ENCODE assay signal across 8 mouse cellular contexts in genomic region chr11:113648152-113648551, GRCm38 (mm10). TPM values are rescaled to one million over a fixed set of nuclear protein-coding genes. Genes with fewer than 3 reads are reported as not detected.
A peak's percentile ranks its signal among the peaks of the same experiment; 100 is the strongest.
DNase-seq lines count a peak whose midpoint lies in the region; ATAC-seq lines count a peak whose summit lies in the region.

No protein-coding gene starts in this region.

- H3K9ac ChIP-seq in intestine, embryonic 14.5 days (ENCODE audit: low read length) = 0 out of 2 replicates have a peak overlapping the region, but pooled peaks have one; percentile 7
- peak overlapping the region; percentile 24; the same call in 1 of the 2 replicates for H3K9ac ChIP-seq in limb, embryonic 11.5 days (ENCODE audit: low read length)

- H3K36me3 ChIP-seq in intestine, embryonic 14.5 days (ENCODE audit: control insufficient read depth, insufficient read depth, low read length) = peaks cover 12% of the 10 kb centered on the region
- 0 out of 2 replicates have a peak, but pooled peaks cover 3% of the 10 kb centered on the region for H3K36me3 ChIP-seq in limb, embryonic 11.5 days (ENCODE audit: control insufficient read depth, insufficient read depth, low read length)

- H3K9me3 ChIP-seq in intestine, embryonic 14.5 days (ENCODE audit: control insufficient read depth, low read length) = no peaks in the 10 kb centered on the region
- no peaks in the 10 kb centered on the region for H3K9me3 ChIP-seq in limb, embryonic 11.5 days (ENCODE audit: control insufficient read depth, low read length)

- 3% methylated on average over 15 of the region's 15 CpGs for WGBS in intestine, embryonic 14.5 days
- 4% methylated on average over 15 of the region's 15 CpGs for WGBS in limb, embryonic 11.5 days

- no peak for ATAC-seq in frontal cortex, adult (ENCODE audit: low TSS enrichment)
- no peak for ATAC-seq in intestine, embryonic 14.5 days (replicated peaks; ENCODE audit: low FRiP score, low TSS enrichment, low read depth)
- no peak for ATAC-seq in limb, embryonic 11.5 days (ENCODE audit: insufficient number of reproducible peaks, low FRiP score, low TSS enrichment, low read depth)

- H3K4me3 ChIP-seq in intestine, embryonic 14.5 days (ENCODE audit: low read depth, low read length) = no peak overlapping the region
- H3K4me3 ChIP-seq in limb, embryonic 11.5 days (ENCODE audit: low read depth, low read length) = no peak overlapping the region

- H3K4me2 ChIP-seq in intestine, embryonic 14.5 days (ENCODE audit: low read length) = peak overlapping the region; percentile 84; the same call in 1 of the 2 replicates
- H3K4me2 ChIP-seq in limb, embryonic 11.5 days (ENCODE audit: low read depth, severe bottlenecking) = peak overlapping the region; percentile 26; the same call in 1 of the 2 replicates

- H3K4me1 ChIP-seq in intestine, embryonic 14.5 days (replicated peaks; ENCODE audit: control insufficient read depth, insufficient read depth, low read length) = peaks cover 19% of the 10 kb centered on the region
- H3K4me1 ChIP-seq in limb, embryonic 11.5 days (ENCODE audit: control insufficient read depth, insufficient read depth, low read length) = peaks cover 14% of the 10 kb centered on the region

- no peak overlapping the region for H3K27ac ChIP-seq in intestine, embryonic 14.5 days (ENCODE audit: low read depth)
- no peak overlapping the region for H3K27ac ChIP-seq in limb, embryonic 11.5 days (replicated peaks; ENCODE audit: low read depth, low read length)

- H3K27me3 ChIP-seq in intestine, embryonic 14.5 days (replicated peaks; ENCODE audit: control insufficient read depth, insufficient read depth, low read length) = no peaks in the 10 kb centered on the region
- H3K27me3 ChIP-seq in limb, embryonic 11.5 days (ENCODE audit: control insufficient read depth, insufficient read depth, low read length) = no peaks in the 10 kb centered on the region

- DNase-seq in frontal cortex, postnatal 10 days (ENCODE audit: low spot score in 2 of 2) = peak; percentile 73 to 74
- peak; percentile 91 to 96 for DNase-seq in cerebellum, postnatal 25 days
- DNase-seq in gastrocnemius, postnatal 10 days = peak; percentile 94
- DNase-seq in intestine, embryonic 14.5 days (ENCODE audit: low spot score) = peak; percentile 92
- peak; percentile 92 for DNase-seq in limb, embryonic 11.5 days (ENCODE audit: low spot score)
- DNase-seq in monocyte, adult 2 months (ENCODE audit: low read depth in 1 of 2, low spot score in 2 of 2) = peak; percentile 40 to 67
- peak; percentile 85 to 97 for DNase-seq in spleen, postnatal 4 days (ENCODE audit: low spot score in 2 of 2)

RNA-seq across cellular contexts. Expression of gene Cog1, which starts 0.8 kb away (rescaled TPM):
- total RNA-seq in gastrocnemius, postnatal 10 days (2021) = 10 to 100 TPM; 20.1 to 25.0 TPM
- 25.2 and 25.7 TPM in 2 replicates for polyA plus RNA-seq in intestine, embryonic 14.5 days (2014; fragmentation: Nextera tagmentation; extraction: Ambion mirVana)
- polyA plus RNA-seq in limb, embryonic 11.5 days (2014; fragmentation: Nextera tagmentation; extraction: Ambion mirVana) = 29.3 and 30.6 TPM in 2 replicates

RNA-seq across cellular contexts. Expression of gene Slc39a11, which starts 1.7 kb away (rescaled TPM):
- total RNA-seq in gastrocnemius, postnatal 10 days (2021) = 1 to 10 TPM; 4.9 to 7.2 TPM
- 24.0 and 24.4 TPM in 2 replicates for polyA plus RNA-seq in intestine, embryonic 14.5 days (2014; fragmentation: Nextera tagmentation; extraction: Ambion mirVana)
- 12.2 and 14.9 TPM in 2 replicates for polyA plus RNA-seq in limb, embryonic 11.5 days (2014; fragmentation: Nextera tagmentation; extraction: Ambion mirVana)

RNA-seq across cellular contexts. Expression of gene Sstr2, which starts 29.0 kb away (rescaled TPM):
- total RNA-seq in gastrocnemius, postnatal 10 days (2021) = 1 to 10 TPM in 1 of 2 experiments, under 1 TPM in 1; 0.12 to 1.3 TPM
- polyA plus RNA-seq in intestine, embryonic 14.5 days (2014; fragmentation: Nextera tagmentation; extraction: Ambion mirVana) = 0.30 and 0.47 TPM in 2 replicates
- 0.48 and 1.1 TPM in 2 replicates for polyA plus RNA-seq in limb, embryonic 11.5 days (2014; fragmentation: Nextera tagmentation; extraction: Ambion mirVana)

RNA-seq across cellular contexts. Expression of gene Fam104a, which starts 35.8 kb away (rescaled TPM):
- 10 to 100 TPM; 34.8 to 37.9 TPM for total RNA-seq in gastrocnemius, postnatal 10 days (2021)
- polyA plus RNA-seq in intestine, embryonic 14.5 days (2014; fragmentation: Nextera tagmentation; extraction: Ambion mirVana) = 49.6 and 52.3 TPM in 2 replicates
- 53.0 and 54.2 TPM in 2 replicates for polyA plus RNA-seq in limb, embryonic 11.5 days (2014; fragmentation: Nextera tagmentation; extraction: Ambion mirVana)

RNA-seq across cellular contexts. Expression of gene D11Wsu47e, which starts 36.1 kb away (rescaled TPM):
- 10 to 100 TPM in 1 of 2 experiments, 1 to 10 TPM in 1; 7.3 to 10.9 TPM for total RNA-seq in gastrocnemius, postnatal 10 days (2021)
- 22.9 and 23.9 TPM in 2 replicates for polyA plus RNA-seq in intestine, embryonic 14.5 days (2014; fragmentation: Nextera tagmentation; extraction: Ambion mirVana)
- 24.0 and 26.1 TPM in 2 replicates for polyA plus RNA-seq in limb, embryonic 11.5 days (2014; fragmentation: Nextera tagmentation; extraction: Ambion mirVana)
